Comparison of ENCODE assay signal across 18 mouse cellular contexts in the genomic region with DNA sequence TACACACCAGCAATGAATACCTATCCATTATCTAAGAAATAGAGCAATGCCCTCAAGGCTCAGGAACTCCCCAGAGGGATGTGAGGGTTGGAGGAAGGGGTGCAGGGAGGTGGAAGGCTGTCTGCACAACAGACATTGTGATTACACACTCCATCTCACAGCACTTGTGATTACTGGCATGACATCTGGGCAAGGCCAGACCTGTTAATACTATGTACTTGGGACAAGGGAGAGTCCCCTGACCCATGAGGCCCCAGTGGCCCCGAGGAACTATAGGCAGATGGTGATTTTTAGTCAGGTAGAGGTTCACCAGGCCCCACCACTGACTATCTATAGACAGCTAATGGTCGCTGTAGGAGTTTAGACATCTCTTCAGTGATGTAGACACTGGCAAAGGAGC. TPM values are rescaled to one million over a fixed set of nuclear protein-coding genes. Genes with fewer than 3 reads are reported as not detected.
DNase-seq lines count a peak whose midpoint lies in the region.
"Had no signal": no experiment of that assay in that cellular context is flagged by ENCODE, and none has a peak within 500 bp of the region (broad histone marks: within the 10 kb centered on the region; RNA-seq: fewer than 3 reads in every experiment).

No protein-coding gene starts in this region.

- DNase-seq in heart, adult 11 months = peak; percentile 80
- DNase-seq in heart, postnatal 14 days = no peak
- DNase-seq in testis, postnatal 10 days (ENCODE audit: low spot score) = peak; percentile 24
- no peak for DNase-seq in testis, postnatal 14 days (ENCODE audit: low spot score)
- DNase-seq in thymus, postnatal 4 days = peak; percentile 4
- DNase-seq in thymus, postnatal 25 days = no peak
- DNase-seq in kidney, postnatal 25 days = no peak
- DNase-seq: adrenal gland, adult 8-10 months; adrenal gland, postnatal 14 days; adrenal gland, postnatal 36 days; cerebellum, adult 11-12 months; cerebellum, adult 2 months; cerebellum, adult 9-10 months; cerebellum, postnatal 10 days; cerebellum, postnatal 25 days; forebrain, postnatal 0 days had no signal

- intact Hi-C loops in heart, postnatal 14 days (cut with DNase I) = no loop called here

RNA-seq across cellular contexts. Expression of a gene that starts 54.1 kb away (rescaled TPM):
- total RNA-seq in heart, postnatal 14 days (2021) = under 1 TPM in 1 of 2 experiments, not detected in 1; 0.55 TPM
- total RNA-seq: adrenal gland, adult 18-20 months; adrenal gland, adult 8-10 months; G1E had no signal

Comparison
In these comparisons a context has a peak if more than half of its experiments do, and no peak if none do; other contexts are left out.
1. DNase-seq: peak in heart, adult 11 months (single experiment), testis, postnatal 10 days (single experiment) and thymus, postnatal 4 days (single experiment); none in heart, postnatal 14 days (0 of 2), testis, postnatal 14 days (single experiment), thymus, postnatal 25 days (single experiment) and kidney, postnatal 25 days (0 of 2).